Mouse (Mus musculus) gastrocnemius, postnatal 4 days (tissue): ENCODE data around the gene Spx. TPM values are rescaled to one million over a fixed set of nuclear protein-coding genes. Genes with fewer than 3 reads are reported as not detected.

Experiments used
- DNase-seq, 2 experiments: peaks; one replicate each; pipeline ENCODE4 v3.0.0; 2021 to 2022; ENCODE audit warnings: low spot score in 2 of 2, mixed read lengths in 2 of 2
- total RNA-seq, 2 experiments: library from RNA; stranded (reverse); gene quantifications; 2 replicates each; pipeline ENCODE4 v1.2.3; 2021

Spx gene
- total RNA-seq, 2 experiments from 2014 or later, result 0.41 TPM; not detected in 1

DNA sequence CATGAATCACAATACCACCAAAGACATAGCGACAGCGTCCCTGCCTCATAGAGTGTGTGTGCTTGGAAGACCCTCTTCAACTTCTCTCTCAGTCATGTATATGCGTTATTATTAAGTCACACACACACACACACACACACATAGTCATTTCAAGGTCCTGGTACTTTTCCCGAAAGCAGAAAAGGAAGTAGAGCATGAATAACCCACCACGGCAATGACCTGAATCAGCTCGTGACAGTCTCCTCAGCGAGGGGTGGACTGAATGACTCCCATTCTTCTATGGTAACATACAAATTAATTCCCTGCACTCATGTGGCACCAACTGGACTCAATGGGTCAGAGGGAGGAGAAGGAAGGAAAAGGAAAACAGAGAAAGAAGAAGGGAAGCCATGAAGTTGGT is 11.7 kb downstream of the Spx start:
- DNase-seq, result no peak

DNA sequence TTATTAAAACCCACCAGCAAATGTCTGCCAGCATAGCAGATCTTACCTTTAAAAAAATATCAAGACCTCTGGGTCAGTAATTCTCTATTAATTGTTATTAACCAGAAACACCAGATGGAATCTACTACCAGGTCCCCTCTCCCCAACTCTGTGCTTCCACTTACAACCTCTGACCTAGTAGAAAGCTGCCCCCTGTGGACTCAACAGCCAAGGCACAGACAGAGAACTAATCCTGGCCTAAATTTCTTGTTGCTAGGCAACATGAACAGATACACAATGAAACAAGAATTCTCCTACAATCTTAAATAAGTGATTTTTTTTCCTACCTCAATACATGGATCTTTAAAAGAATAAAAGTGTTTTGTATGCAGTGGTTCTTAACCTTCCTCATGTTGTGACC is 15.8 kb downstream of the Spx start:
- DNase-seq, result no peak

DNA sequence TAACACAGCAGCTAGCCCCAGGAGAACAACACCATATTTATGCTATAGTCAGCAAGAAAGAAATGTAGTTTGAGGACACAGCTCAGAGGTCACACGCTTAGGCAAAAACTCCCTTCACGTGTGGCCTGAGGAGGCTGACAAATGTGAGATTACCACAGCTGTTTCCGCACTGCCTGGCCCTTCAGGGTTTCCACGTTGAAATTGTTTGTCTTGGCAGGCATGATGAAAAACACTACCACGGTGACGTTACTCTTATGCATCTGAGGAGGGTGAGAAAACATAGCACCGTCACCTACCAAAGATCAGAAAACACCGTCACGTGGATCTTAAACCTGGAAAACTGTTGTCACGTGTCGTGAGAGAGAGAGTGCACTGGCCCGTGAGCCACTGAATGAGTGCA is 38.1 kb downstream of the Spx start:
- no peak for DNase-seq

DNA sequence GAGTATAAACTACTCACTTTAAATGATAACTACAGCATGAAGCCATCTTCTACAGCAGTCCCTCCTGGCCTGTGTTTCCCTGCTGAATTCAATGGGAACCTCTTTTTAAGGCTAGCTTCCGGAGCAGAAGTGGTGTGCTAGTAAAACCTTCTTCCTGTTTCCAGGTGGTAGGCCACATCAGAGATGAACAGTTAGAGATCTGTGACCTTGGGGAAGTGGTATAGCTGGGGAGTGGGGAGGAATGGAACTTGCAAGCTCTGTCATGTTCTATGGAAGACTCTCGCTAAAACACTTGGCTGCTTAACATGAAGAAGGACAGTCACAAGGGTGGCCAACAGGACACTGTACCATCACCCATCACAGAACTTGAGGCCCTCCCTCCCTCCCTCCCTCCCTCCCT is 40.1 kb downstream of the Spx start:
- no peak for DNase-seq

DNA sequence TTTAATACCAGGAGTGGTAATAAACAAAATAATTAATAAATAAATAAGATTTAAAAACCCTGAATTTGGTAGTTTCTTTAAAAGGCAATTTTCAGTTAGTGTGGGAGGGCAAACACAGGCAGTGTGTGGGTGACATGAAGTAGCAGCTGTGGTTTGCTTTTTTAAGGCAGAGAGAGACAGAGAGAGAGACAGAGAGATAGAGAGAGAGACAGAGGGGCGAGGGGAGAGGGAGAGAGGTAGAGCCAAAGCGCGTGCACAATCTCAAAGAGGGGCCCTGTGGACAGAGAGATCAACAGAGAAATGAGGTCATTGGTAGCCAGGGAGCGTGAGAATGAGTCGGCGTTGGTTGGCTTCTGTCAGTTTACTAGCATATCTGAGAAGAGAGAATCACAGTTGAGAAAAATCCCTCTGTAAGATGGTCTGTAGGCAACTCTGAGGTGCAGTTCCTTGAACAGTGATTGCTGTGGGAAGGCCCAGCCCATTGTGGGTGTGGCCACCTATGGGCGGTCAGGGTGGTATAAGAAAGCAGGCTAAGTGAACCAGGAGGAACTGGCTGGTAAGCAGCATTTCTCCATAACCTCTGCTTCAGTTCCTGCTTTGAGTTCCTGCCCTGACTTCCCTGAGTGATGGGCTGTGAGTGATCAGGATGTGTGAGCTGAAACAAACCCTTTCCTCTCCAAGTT is 42.2 kb downstream of the Spx start:
- DNase-seq, result no peak

DNA sequence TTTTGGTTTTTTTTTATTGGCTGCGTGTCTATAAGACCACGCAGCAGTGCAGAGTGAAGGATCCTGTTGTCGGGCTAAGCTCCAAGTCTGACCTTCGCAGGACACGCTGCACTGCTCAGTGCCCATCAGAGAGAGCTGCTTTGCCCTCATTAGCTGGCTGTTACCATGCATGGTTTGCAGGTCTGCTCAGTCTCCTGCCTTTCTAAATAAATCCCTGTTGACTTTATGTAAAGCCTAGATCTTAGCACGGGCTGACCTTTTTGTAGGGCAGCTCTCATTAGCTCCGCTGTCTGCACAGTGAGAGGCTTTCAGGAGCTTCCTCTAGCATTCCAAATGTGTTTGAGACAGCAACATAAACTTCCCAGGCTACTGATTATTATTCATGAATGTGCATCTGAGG is 44.8 kb downstream of the Spx start:
- no peak for DNase-seq

DNA sequence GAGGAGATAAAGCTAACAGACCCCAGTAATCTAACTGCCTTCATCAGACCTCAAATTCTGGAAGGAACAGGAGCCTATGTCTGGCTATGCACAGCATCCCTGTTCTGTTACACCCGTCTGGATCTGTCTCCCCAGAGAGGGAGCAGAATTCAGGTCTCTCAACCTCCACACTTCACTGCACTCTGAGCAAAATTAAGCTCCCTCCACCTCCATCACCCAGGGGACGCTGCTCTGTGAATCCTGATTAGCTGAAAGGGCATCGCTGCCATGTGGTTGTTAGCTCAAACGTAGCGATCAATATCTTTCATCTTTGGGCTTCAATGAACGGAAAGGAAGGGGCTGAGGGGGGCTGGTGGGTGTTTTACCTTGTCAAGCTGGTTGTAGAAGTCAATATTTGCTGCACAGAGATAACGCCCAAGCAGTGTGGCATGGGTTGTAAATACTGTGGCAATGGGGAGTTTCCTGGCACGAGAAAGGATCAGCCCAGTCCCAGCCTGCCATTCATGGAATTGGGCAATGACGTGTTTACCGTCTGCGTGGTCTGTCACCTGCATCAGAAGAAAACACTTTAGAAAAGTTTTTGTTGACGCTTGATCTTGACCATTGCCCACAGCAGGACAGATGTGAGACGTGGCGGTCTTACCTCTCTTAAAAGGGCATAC is 45.9 kb downstream of the Spx start:
- no peak for DNase-seq

DNA sequence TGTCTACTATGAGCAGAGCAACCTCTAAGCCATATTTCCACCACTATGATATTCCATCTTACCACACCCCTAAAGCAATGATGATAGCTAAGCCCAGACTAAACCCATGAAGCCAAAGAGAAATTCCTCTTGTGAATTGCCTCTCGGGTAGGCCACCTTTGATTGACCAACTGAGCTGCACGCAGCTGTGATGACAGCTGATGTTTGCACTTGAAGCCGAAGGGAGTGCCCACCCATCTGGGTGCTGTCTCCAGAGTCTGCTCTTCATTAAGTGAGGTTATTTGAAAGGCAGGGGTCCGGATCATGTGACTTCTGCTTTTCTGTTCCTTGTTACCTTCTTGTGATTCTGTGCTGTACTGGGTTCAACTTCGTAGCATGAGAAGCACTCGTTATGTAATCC is 49.0 kb downstream of the Spx start:
- no peak for DNase-seq

Other genes starting within 250 kb of the Spx start
- gene Slco1a6, start 204.9 kb upstream of the Spx start, total RNA-seq, result 1 to 10 TPM in 1 of 2 experiments, under 1 TPM in 1; 0.71 to 1.6 TPM
- gene Iapp, start 115.0 kb upstream of the Spx start, total RNA-seq, result not detected
- gene Slco1a5, start 90.5 kb upstream of the Spx start, total RNA-seq, result not detected
- gene Pyroxd1, start 67.8 kb upstream of the Spx start, total RNA-seq, result 10 to 100 TPM in 1 of 2 experiments, 1 to 10 TPM in 1; 9.4 to 10.9 TPM
- 10 to 100 TPM; 10.7 to 14.3 TPM for gene Recql, start 26.4 kb upstream of the Spx start, total RNA-seq
- 10 to 100 TPM; 38.8 to 41.6 TPM for gene Golt1b, start 26.2 kb upstream of the Spx start, total RNA-seq
- under 1 TPM in 1 of 2 experiments, not detected in 1; 0.23 TPM for gene Gys2, start 59.7 kb downstream of the Spx start, total RNA-seq
- 100 to 1,000 TPM; 162 to 170 TPM for gene Ldhb, start 94.5 kb downstream of the Spx start, total RNA-seq
- gene Kcnj8, start 158.2 kb downstream of the Spx start, total RNA-seq, result 10 to 100 TPM; 21.0 to 21.2 TPM